In the genomic region with DNA sequence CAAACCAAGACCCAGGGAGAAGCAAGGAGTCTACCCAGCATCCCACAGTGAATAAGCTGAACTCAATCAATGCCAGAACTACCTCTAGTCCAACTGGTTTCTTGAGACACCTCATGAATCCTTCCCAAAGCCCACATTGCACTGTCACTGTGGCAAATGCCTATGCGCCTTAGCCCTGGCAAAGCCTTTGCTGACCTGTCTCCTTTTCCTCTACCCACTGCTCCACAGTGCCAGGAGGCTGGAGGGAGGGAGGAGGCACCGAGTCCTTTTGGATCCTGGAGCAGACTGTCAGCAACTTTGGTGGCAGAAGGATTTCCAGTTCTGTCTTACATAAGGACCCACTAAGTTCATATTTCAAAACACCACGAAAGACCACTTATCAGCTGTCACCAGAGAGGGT, we compare ENCODE assay signal across 21 mouse cellular contexts. TPM values are rescaled to one million over a fixed set of nuclear protein-coding genes. Genes with fewer than 3 reads are reported as not detected.
DNase-seq lines count a peak whose midpoint lies in the region.
"Had no signal": no experiment of that assay in that cellular context is flagged by ENCODE, and none has a peak within 500 bp of the region (broad histone marks: within the 10 kb centered on the region; RNA-seq: fewer than 3 reads in every experiment).

No protein-coding gene starts in this region.

- DNase-seq in gastrocnemius, adult 18-20 months (ENCODE audit: low spot score) = peak; percentile 79
- no peak for DNase-seq in gastrocnemius, postnatal 4 days (ENCODE audit: low spot score in 2 of 2)
- DNase-seq in kidney, adult 8-10 months = peak; percentile 66 to 73
- DNase-seq in kidney, postnatal 4 days = no peak
- DNase-seq in gastrocnemius, postnatal 14 days = peak; percentile 24
- DNase-seq in kidney, postnatal 36 days = peak; percentile 65 to 77
- no peak for DNase-seq in retina, postnatal 1 day
- no peak for DNase-seq in retina, embryonic 14.5 days (ENCODE audit: low spot score)
- DNase-seq: adrenal gland, adult 8-10 months; cerebellum, adult 2 months; cerebellum, postnatal 14 days; heart, adult 2 months; heart, postnatal 4 days; liver, postnatal 0 days; lung, postnatal 36 days; thymus, adult 18-20 months; thymus, postnatal 36 days had no signal

- intact Hi-C loops in gastrocnemius, postnatal 14 days (cut with DNase I; ENCODE audit: low total_unique reads) = no loop called here

RNA-seq across cellular contexts. Expression of a gene that starts 27.4 kb away (rescaled TPM):
- not detected for total RNA-seq in gastrocnemius, adult 18-20 months (2021)
- not detected for total RNA-seq in gastrocnemius, postnatal 4 days (2021)
- total RNA-seq in gastrocnemius, postnatal 14 days (2021) = not detected
- total RNA-seq: adrenal gland, adult 8-10 months; adrenal gland, postnatal 4 days; CH12.LX; ES-E14; heart, adult 2 months; heart, postnatal 4 days; megakaryocyte, adult 5-6 weeks had no signal

RNA-seq across cellular contexts. Expression of a gene that starts 41.5 kb away (rescaled TPM):
- total RNA-seq in gastrocnemius, adult 18-20 months (2021) = 10 to 100 TPM in 1 of 2 experiments, 1 to 10 TPM in 1; 9.9 to 29.8 TPM
- total RNA-seq in gastrocnemius, postnatal 4 days (2021) = 1 to 10 TPM; 1.8 to 2.3 TPM
- total RNA-seq in gastrocnemius, postnatal 14 days (2021) = 10 to 100 TPM in 1 of 2 experiments, 1 to 10 TPM in 1; 2.3 to 14.0 TPM
- total RNA-seq: CH12.LX; megakaryocyte, adult 5-6 weeks had no signal

Comparison
In these comparisons a context has a peak if more than half of its experiments do, and no peak if none do; other contexts are left out.
1. DNase-seq: peak in gastrocnemius, adult 18-20 months (single experiment), kidney, adult 8-10 months (2 of 2), gastrocnemius, postnatal 14 days (single experiment) and kidney, postnatal 36 days (2 of 2); none in gastrocnemius, postnatal 4 days (0 of 2), kidney, postnatal 4 days (0 of 2), retina, postnatal 1 day (single experiment) and retina, embryonic 14.5 days (single experiment).